Mouse (Mus musculus) heart, postnatal 0 days (tissue): ENCODE data around the gene Rnf180.

Source experiments
- CTCF ChIP-seq: IDR thresholded peaks from 2 replicates; pipeline ENCODE4 v1.5.1; 2016; ENCODE audit warnings: antibody characterized with exemption, control low read depth, low read depth
- EP300 ChIP-seq: IDR thresholded peaks from 2 replicates; pipeline ENCODE4 v1.6.1; 2016; ENCODE audit warnings: antibody characterized with exemption, low read depth

DNA sequence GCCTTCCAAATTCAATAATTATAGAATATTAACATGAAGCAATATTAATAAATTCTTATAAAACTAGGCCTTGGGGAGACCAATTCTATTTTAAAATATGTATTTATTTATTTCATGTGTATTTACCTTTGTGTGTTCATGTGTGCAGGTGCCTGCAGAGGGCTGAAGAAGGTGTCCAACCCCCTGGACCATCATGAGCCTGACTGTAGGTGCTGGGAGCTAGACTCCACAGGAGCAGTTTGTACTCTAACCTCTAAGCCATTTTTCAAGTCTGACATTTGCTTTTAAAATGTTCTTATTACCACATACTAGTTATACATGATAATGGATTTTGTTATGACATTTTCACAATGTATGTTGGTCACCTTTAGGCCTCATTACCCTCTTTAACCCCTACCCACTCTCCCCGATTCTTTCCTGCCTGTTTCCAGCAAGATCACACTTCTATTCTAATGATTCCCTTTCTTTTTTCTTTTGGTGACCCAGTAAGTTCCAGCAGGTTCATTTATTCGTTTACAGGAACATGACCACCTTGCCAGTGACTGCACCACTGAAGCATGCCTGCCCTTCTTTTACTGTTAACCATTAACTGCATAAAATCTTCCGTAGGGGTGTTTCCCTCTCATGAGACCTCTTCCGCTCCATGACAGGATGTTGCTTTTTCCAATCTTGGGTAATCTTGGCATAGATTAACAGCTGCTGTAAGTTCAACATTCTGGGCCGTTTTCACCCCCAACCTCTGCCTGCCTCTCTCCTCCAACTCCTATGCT, 36.8 kb upstream of the Rnf180 start:
- no peak for TF ChIP-seq CTCF
- no peak for TF ChIP-seq EP300
